Mouse (Mus musculus) kidney, adult 2 months (tissue): ENCODE measurements at regions not wholly inside any gene's neighbourhood (a gene's known extent, or its start where the extent isn't known, plus 50 kb on each side); places are given as distances from the start of the nearest gene placed in this dataset.

Experiments used
- CTCF ChIP-seq: fragments of 200-500 bp; conservative IDR thresholded peaks from 2 replicates; pipeline ENCODE4 v1.5.1; 2011; ENCODE audit warnings: low read depth, mild to moderate bottlenecking, control low read depth, low read length, moderate library complexity, mixed read lengths; ENCODE audit not compliant: insufficient read depth, insufficient read length
- POLR2A ChIP-seq: fragments of 200-500 bp; IDR thresholded peaks from one replicate; pipeline ENCODE4 v1.6.1; 2011; ENCODE audit warnings: low read depth, low read length, control low read depth

DNA sequence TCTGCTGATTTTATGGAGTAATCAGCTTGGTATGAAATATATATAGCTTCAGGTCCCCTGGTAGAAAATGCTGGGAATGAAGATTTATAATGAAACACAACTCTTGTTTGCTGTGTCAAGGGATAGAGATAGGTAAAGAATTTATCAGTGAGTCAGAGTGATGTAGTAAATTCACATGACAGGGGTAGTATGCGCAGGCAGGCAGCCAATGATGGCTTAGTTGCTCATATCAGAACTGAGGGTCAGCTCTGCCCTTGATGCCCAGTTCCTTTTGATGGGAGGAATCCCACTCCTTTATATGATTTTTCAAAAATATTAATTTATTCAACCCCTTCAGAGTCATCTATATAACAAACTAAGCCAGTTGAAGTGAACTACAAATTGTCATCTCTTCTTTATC is 729.6 kb upstream of the Sel1l start:
- no peak for TF ChIP-seq CTCF
- no peak for TF ChIP-seq POLR2A
